Mouse (Mus musculus) embryonic facial prominence, embryonic 12.5 days (tissue): ENCODE measurements around the gene Ckm. TPM values are rescaled to one million over a fixed set of nuclear protein-coding genes. Genes with fewer than 3 reads are reported as not detected.

Source experiments
- ATAC-seq: fragments of 200-750 bp; cut with Nextera tagmentation; 2 replicates; pipeline ENCODE4 v1.8.0; 2017; ENCODE audit not compliant: insufficient number of reproducible peaks, insufficient read depth, low FRiP score, low TSS enrichment
- H3K27ac ChIP-seq: fragments of 300-500 bp; sonication (generic); 2 replicates; pipeline ENCODE4 v1.5.1; 2016; ENCODE audit warnings: mild to moderate bottlenecking
- H3K27me3 ChIP-seq: fragments of 300-500 bp; sonication (generic); 2 replicates; pipeline ENCODE4 v1.6.1; 2016; ENCODE audit warnings: mild to moderate bottlenecking, moderate library complexity
- H3K36me3 ChIP-seq: fragments of 300-500 bp; sonication (generic); 2 replicates; pipeline ENCODE4 v1.6.1; 2016; ENCODE audit warnings: mild to moderate bottlenecking
- H3K4me1 ChIP-seq: fragments of 300-500 bp; sonication (generic); 2 replicates; pipeline ENCODE4 v1.6.1; 2016
- H3K4me2 ChIP-seq: fragments of 300-500 bp; sonication (generic); replicated peaks from 2 replicates; pipeline ENCODE4 v1.6.1; 2016; ENCODE audit warnings: mild to moderate bottlenecking, moderate library complexity
- H3K4me3 ChIP-seq: fragments of 300-500 bp; sonication (generic); 2 replicates; pipeline ENCODE4 v1.5.1; 2016; ENCODE audit warnings: mild to moderate bottlenecking
- H3K9ac ChIP-seq: fragments of 300-500 bp; sonication (generic); 2 replicates; pipeline ENCODE4 v1.6.1; 2016; ENCODE audit warnings: mild to moderate bottlenecking, moderate library complexity
- H3K9me3 ChIP-seq: fragments of 300-500 bp; sonication (generic); 2 replicates; pipeline ENCODE4 v1.6.1; 2016; ENCODE audit warnings: mild to moderate bottlenecking, moderate library complexity
- WGBS: fragments of 180-500 bp; shearing (Covaris S2); methylation state at CpG from one replicate; pipeline ENCODE4 v1.1.7; 2016; 5-methylcytosine and 5-hydroxymethylcytosine counted together
- polyA plus RNA-seq: library from polyadenylated mRNA; unstranded; fragments of >200 nt; fragmentation: Nextera tagmentation; extraction: Ambion mirVana; gene quantifications from 2 replicates; pipeline ENCODE4 v1.2.1, GENCODE M21; 2016

Ckm gene
- 0.52 TPM in 1 of 2 replicates, not detected in the other for polyA plus RNA-seq

- peaks cover 14% of the 10 kb centered on the region for H3K4me1 ChIP-seq
- peaks cover 4% of the 10 kb centered on the region; the same call in 1 of the 2 replicates for H3K9me3 ChIP-seq
- peak within 1 kb of the TSS; percentile 97 for H3K4me2 ChIP-seq
- H3K4me3 ChIP-seq: peak within 1 kb of the TSS; percentile 59
- 47% methylated on average over 7 of the region's 7 CpGs for WGBS
- H3K36me3 ChIP-seq: no peaks in the 10 kb centered on the region
- 0 out of 2 replicates have a peak within 1 kb of the TSS, but pooled peaks have one; percentile 41 for H3K27ac ChIP-seq
- H3K9ac ChIP-seq: peak within 1 kb of the TSS; percentile 55
- no peak for ATAC-seq
- H3K27me3 ChIP-seq: peaks cover 57% of the 10 kb centered on the region
Measured at GRCm38 (mm10) chr7:19404476-19404875, at the start of gene Ckm. Gene Ckm (plus strand): TSS chr7:19404776.

GRCm38 (mm10) chr7:19354991-19355390, 49.6 kb upstream of the Ckm start:
- Histone ChIP-seq H3K9me3 (no peaks in the 10 kb centered on the region), H3K9ac (no peak overlapping the region), H3K27me3 (no peaks in the 10 kb centered on the region), H3K4me1 (peaks cover 17% of the 10 kb centered on the region; the same call in 1 of the 2 replicates), H3K4me3 (no peak overlapping the region), H3K36me3 (peaks cover 69% of the 10 kb centered on the region), H3K27ac (no peak overlapping the region), H3K4me2 (no peak overlapping the region)
- WGBS: 88% methylated on average over 5 of the region's 5 CpGs
- no peak for ATAC-seq

- WGBS: 69% methylated on average over 10 of the region's 10 CpGs
- peaks cover 22% of the 10 kb centered on the region; the same call in 1 of the 2 replicates for H3K4me1 ChIP-seq
- H3K4me3 ChIP-seq: no peak overlapping the region
- no peak overlapping the region for H3K27ac ChIP-seq
- H3K36me3 ChIP-seq: peaks cover 59% of the 10 kb centered on the region
- no peak overlapping the region for H3K9ac ChIP-seq
- H3K9me3 ChIP-seq: no peaks in the 10 kb centered on the region
- no peak for ATAC-seq
- no peak overlapping the region for H3K4me2 ChIP-seq
- H3K27me3 ChIP-seq: no peaks in the 10 kb centered on the region
Measured at GRCm38 (mm10) chr7:19356311-19356710, 48.3 kb upstream of the Ckm start.

- Histone ChIP-seq H3K9ac (peak overlapping the region; percentile 69; the same call in 1 of the 2 replicates), H3K9me3 (no peaks in the 10 kb centered on the region), H3K4me3 (peak overlapping the region; percentile 68), H3K36me3 (peaks cover 45% of the 10 kb centered on the region), H3K27ac (no peak overlapping the region), H3K4me2 (peak overlapping the region; percentile 89), H3K4me1 (peaks cover 28% of the 10 kb centered on the region), H3K27me3 (peaks cover 12% of the 10 kb centered on the region)
- no peak for ATAC-seq
- 91% methylated on average over 25 of the region's 25 CpGs for WGBS
Measured at GRCm38 (mm10) chr7:19357381-19358375, 46.9 kb upstream of the Ckm start.

- Histone ChIP-seq H3K27ac (no peak overlapping the region), H3K4me2 (peak overlapping the region; percentile 89), H3K36me3 (peaks cover 36% of the 10 kb centered on the region), H3K9me3 (no peaks in the 10 kb centered on the region), H3K4me3 (peak overlapping the region; percentile 68), H3K9ac (peak overlapping the region; percentile 69), H3K27me3 (peaks cover 14% of the 10 kb centered on the region), H3K4me1 (peaks cover 28% of the 10 kb centered on the region)
- no peak for ATAC-seq
- WGBS: 18% methylated on average over 13 of the region's 13 CpGs
Measured at GRCm38 (mm10) chr7:19358634-19359033, 45.9 kb upstream of the Ckm start.

- Histone ChIP-seq H3K9ac (peak within 1 kb of the TSS; percentile 69), H3K4me2 (peak within 1 kb of the TSS; percentile 89), H3K36me3 (peaks cover 30% of the 10 kb centered on the region), H3K4me3 (peak within 1 kb of the TSS; percentile 68), H3K27me3 (peaks cover 15% of the 10 kb centered on the region), H3K4me1 (peaks cover 28% of the 10 kb centered on the region), H3K9me3 (no peaks in the 10 kb centered on the region), H3K27ac (no peak within 1 kb of the TSS)
- ATAC-seq: peak; percentile 48
- WGBS: under 1% methylated on average over 31 of the region's 31 CpGs
Measured at GRCm38 (mm10) chr7:19359299-19359891, 45.2 kb upstream of the Ckm start, which contains the start of the genes Cd3eap and Ppp1r13l. Gene Cd3eap (minus strand): TSS chr7:19359483. Gene Ppp1r13l (plus strand): TSS chr7:19359749.

GRCm38 (mm10) chr7:19359892-19360641, 44.5 kb upstream of the Ckm start:
- 0 out of 2 replicates have a peak, but pooled peaks have one; percentile 22 for ATAC-seq
- H3K27ac ChIP-seq: no peak overlapping the region
- under 1% methylated on average over 45 of the region's 45 CpGs for WGBS

GRCm38 (mm10) chr7:19360944-19361343, 43.6 kb upstream of the Ckm start:
- peaks cover 28% of the 10 kb centered on the region for H3K4me1 ChIP-seq

More at GRCm38 (mm10) chr7:19359892-19360641, 44.5 kb upstream of the Ckm start:
- H3K9me3 ChIP-seq: no peaks in the 10 kb centered on the region
- H3K36me3 ChIP-seq: peaks cover 24% of the 10 kb centered on the region
- peak overlapping the region; percentile 89 for H3K4me2 ChIP-seq
- peaks cover 15% of the 10 kb centered on the region for H3K27me3 ChIP-seq
- H3K9ac ChIP-seq: peak overlapping the region; percentile 51
- peak overlapping the region; percentile 68 for H3K4me3 ChIP-seq
- peaks cover 28% of the 10 kb centered on the region for H3K4me1 ChIP-seq

GRCm38 (mm10) chr7:19361720-19362119, 42.9 kb upstream of the Ckm start:
- no peaks in the 10 kb centered on the region for H3K9me3 ChIP-seq
- H3K4me1 ChIP-seq: peaks cover 28% of the 10 kb centered on the region
- H3K27ac ChIP-seq: no peak overlapping the region
- peaks cover 13% of the 10 kb centered on the region for H3K36me3 ChIP-seq
- ATAC-seq: no peak
- peak overlapping the region; percentile 54 for H3K9ac ChIP-seq
- 13% methylated on average over 16 of the region's 16 CpGs for WGBS
- peak overlapping the region; percentile 89 for H3K4me2 ChIP-seq
- peaks cover 15% of the 10 kb centered on the region for H3K27me3 ChIP-seq
- peak overlapping the region; percentile 68 for H3K4me3 ChIP-seq

More at GRCm38 (mm10) chr7:19360944-19361343, 43.6 kb upstream of the Ckm start:
- peak; percentile 58 for ATAC-seq
- peak overlapping the region; percentile 89 for H3K4me2 ChIP-seq
- H3K4me3 ChIP-seq: peak overlapping the region; percentile 68
- H3K27me3 ChIP-seq: peaks cover 15% of the 10 kb centered on the region
- H3K36me3 ChIP-seq: peaks cover 19% of the 10 kb centered on the region
- H3K9ac ChIP-seq: peak overlapping the region; percentile 54
- no peaks in the 10 kb centered on the region for H3K9me3 ChIP-seq
- H3K27ac ChIP-seq: no peak overlapping the region
- under 1% methylated on average over 27 of the region's 27 CpGs for WGBS

- Histone ChIP-seq H3K27ac (no peak overlapping the region), H3K4me3 (no peak overlapping the region), H3K9me3 (no peaks in the 10 kb centered on the region), H3K9ac (no peak overlapping the region), H3K4me2 (peak overlapping the region; percentile 89), H3K36me3 (peaks cover 8% of the 10 kb centered on the region), H3K4me1 (peaks cover 28% of the 10 kb centered on the region), H3K27me3 (peaks cover 15% of the 10 kb centered on the region)
- no peak for ATAC-seq
- 37% methylated on average over 4 of the region's 4 CpGs for WGBS
Measured at GRCm38 (mm10) chr7:19362276-19362675, 42.3 kb upstream of the Ckm start.

GRCm38 (mm10) chr7:19363881-19364280, 40.7 kb upstream of the Ckm start:
- peaks cover 21% of the 10 kb centered on the region for H3K27me3 ChIP-seq
- no peak overlapping the region for H3K4me3 ChIP-seq
- no peak overlapping the region for H3K27ac ChIP-seq
- WGBS: 1% methylated on average over 18 of the region's 18 CpGs
- ATAC-seq: peak; percentile 11; the same call in 1 of the 2 replicates
- H3K9me3 ChIP-seq: no peaks in the 10 kb centered on the region
- no peak overlapping the region for H3K9ac ChIP-seq
- H3K4me2 ChIP-seq: no peak overlapping the region
- no peaks in the 10 kb centered on the region for H3K36me3 ChIP-seq
- H3K4me1 ChIP-seq: peaks cover 12% of the 10 kb centered on the region
